Mouse (Mus musculus) right cerebral cortex, postnatal 36 days (tissue): ENCODE measurements around the gene A630076J17Rik.

Experiments used
- DNase-seq, 2 experiments: peaks; one replicate each; pipeline ENCODE4 v3.0.0; 2022; ENCODE audit warnings: low spot score in 2 of 2, mixed read lengths in 1 of 2

A630076J17Rik gene

GRCm38 (mm10) chr3:107229822-107230221 lies 592 bp upstream of the A630076J17Rik start:
- DNase-seq, result no peak

GRCm38 (mm10) chr3:107231202-107231601 lies 788 bp downstream of the A630076J17Rik start:
- DNase-seq, result no peak

GRCm38 (mm10) chr3:107233351-107233813 lies 3.0 kb downstream of the A630076J17Rik start:
- peak; percentile 69 to 75 for DNase-seq

GRCm38 (mm10) chr3:107233945-107234344 lies 3.5 kb downstream of the A630076J17Rik start:
- no peak for DNase-seq

GRCm38 (mm10) chr3:107238051-107238450 lies 7.6 kb downstream of the A630076J17Rik start:
- DNase-seq, result no peak

- no peak for DNase-seq
Measured at GRCm38 (mm10) chr3:107238471-107238980, 8.1 kb downstream of the A630076J17Rik start.

- DNase-seq, result no peak
Measured at GRCm38 (mm10) chr3:107239607-107240006, 9.2 kb downstream of the A630076J17Rik start, which contains the start of gene Prok1. Prok1 (minus strand) TSS chr3:107239707.

GRCm38 (mm10) chr3:107241389-107242094 lies 11.1 kb downstream of the A630076J17Rik start:
- no peak for DNase-seq

GRCm38 (mm10) chr3:107246876-107247275 lies 16.5 kb downstream of the A630076J17Rik start:
- no peak for DNase-seq

- DNase-seq, result no peak
Measured at GRCm38 (mm10) chr3:107249042-107249441, 18.6 kb downstream of the A630076J17Rik start.

GRCm38 (mm10) chr3:107250320-107250719 lies 19.9 kb downstream of the A630076J17Rik start:
- DNase-seq, result no peak

GRCm38 (mm10) chr3:107252035-107252434 lies 21.6 kb downstream of the A630076J17Rik start:
- no peak for DNase-seq

GRCm38 (mm10) chr3:107253925-107254324 lies 23.5 kb downstream of the A630076J17Rik start:
- no peak for DNase-seq

- no peak for DNase-seq
Measured at GRCm38 (mm10) chr3:107255992-107256391, 25.6 kb downstream of the A630076J17Rik start.

GRCm38 (mm10) chr3:107256724-107257123 lies 26.3 kb downstream of the A630076J17Rik start:
- no peak for DNase-seq

- no peak for DNase-seq
Measured at GRCm38 (mm10) chr3:107257924-107258323, 27.5 kb downstream of the A630076J17Rik start.

GRCm38 (mm10) chr3:107260956-107261850 lies 30.8 kb downstream of the A630076J17Rik start:
- DNase-seq, result peak in 1 of 2 experiments; percentile 23

- DNase-seq, result peak in 1 of 2 experiments; percentile 8
Measured at GRCm38 (mm10) chr3:107261851-107262165, 31.4 kb downstream of the A630076J17Rik start.

GRCm38 (mm10) chr3:107266814-107267345 lies 36.5 kb downstream of the A630076J17Rik start:
- no peak for DNase-seq

GRCm38 (mm10) chr3:107272433-107272832 lies 42.0 kb downstream of the A630076J17Rik start:
- no peak for DNase-seq

- DNase-seq, result peak; percentile 38 to 62
Measured at GRCm38 (mm10) chr3:107273820-107274219, 43.4 kb downstream of the A630076J17Rik start.

- no peak for DNase-seq
Measured at GRCm38 (mm10) chr3:107275351-107275750, 44.9 kb downstream of the A630076J17Rik start.
